Mouse (Mus musculus) brain, embryonic 18.5 days (tissue): ENCODE results near the gene Kif13a.

Experiments
- DNase-seq: peaks from one replicate; pipeline ENCODE4 v3.0.0-alpha.2; 2012; ENCODE audit warnings: low read depth, low spot score

The Kif13a gene

DNA sequence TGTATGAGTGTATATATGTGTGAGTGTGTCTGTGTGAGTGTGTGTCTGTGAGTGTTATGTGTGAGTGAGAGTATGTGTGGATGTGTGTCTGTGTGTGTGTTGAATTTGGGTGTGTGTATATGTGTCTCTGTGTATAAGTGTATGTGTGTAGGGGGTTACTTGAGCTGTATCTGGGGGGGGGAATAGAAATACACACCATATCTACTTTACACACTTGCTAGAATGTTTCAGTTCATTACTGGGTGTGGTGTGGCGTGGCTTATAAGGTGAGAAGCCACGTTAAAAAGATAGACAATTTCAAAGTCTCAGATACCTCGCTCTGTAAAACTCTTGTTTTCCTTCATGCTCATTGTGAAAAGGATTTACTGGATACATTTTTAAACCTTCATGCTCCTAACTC is 152.2 kb downstream of the Kif13a start:
- DNase-seq: no peak

DNA sequence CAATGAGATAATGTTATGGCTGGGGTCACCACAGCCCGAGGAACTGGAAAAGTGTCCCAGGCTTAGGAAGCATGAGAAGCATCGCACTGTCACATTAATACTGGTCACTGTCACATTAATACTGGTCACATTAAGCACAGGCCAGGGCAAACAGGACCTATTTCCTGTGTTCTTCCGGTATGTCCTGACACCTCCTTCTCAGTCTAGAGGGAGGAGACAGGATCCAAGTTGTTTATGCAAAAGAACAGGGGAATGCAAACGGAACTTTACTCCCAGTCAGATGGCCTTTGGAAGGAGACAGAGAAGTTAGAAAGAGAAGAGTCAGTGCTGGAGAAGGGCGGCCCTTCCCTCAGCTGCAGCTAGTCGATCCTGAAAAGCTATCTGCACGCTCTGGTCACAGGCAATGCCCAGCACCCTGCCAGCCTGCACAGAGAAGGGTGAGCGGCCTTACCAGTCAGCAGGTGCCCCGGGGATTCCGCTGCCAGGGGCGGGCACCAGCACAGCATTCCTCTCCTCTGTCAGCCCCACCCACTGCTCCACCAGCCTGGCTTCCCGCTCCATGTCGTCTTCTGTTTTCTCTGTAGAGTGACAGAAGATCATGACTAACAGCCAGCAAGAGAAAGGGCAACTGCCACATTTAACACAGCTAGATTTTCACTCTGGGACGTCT is 152.9 kb downstream of the Kif13a start:
- no peak for DNase-seq

- no peak for DNase-seq
Observed at GRCm38 (mm10) chr13:46774998-46775397, 154.7 kb downstream of the Kif13a start.

- no peak for DNase-seq
Observed at GRCm38 (mm10) chr13:46772581-46772980, 157.1 kb downstream of the Kif13a start.

DNA sequence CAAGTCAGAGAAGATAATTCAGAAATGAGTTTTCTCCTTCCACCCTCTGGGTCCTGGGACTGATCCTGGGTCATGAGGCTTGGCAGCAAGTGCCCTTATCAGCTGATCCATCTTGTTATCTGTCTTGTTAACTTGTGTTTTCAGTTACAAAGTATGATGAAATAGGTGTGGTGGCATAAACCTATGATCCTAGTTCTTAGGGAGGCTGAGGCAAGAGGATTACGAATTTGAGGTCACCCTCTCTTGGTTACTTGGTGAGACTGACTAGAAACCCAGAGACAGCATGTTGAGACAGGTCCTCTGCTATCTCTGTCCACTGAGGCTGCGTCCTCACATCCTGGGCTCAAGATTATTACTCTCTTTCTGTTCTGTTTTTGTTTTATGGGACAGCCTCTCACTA is 164.3 kb downstream of the Kif13a start:
- no peak for DNase-seq

DNA sequence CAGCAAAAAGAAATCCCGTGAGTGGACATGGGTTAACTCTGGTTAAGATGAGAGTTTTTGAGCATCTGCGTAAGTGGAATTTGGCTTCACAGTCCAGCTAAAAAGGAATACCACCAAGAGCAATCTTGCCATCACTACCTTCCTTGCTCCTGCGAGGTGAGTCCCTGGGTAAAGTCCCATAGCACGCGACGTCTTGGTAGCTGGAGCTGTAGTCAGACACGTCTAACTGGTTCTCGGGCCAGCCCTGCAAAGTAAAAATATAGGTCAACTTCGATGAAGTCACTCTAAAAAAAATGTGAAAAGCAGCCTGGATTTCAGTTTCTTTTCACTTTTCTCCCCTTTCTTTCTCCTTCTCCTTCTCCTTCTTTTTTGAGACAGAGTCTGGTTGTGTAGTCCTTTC is 166.5 kb downstream of the Kif13a start:
- DNase-seq: no peak

DNA sequence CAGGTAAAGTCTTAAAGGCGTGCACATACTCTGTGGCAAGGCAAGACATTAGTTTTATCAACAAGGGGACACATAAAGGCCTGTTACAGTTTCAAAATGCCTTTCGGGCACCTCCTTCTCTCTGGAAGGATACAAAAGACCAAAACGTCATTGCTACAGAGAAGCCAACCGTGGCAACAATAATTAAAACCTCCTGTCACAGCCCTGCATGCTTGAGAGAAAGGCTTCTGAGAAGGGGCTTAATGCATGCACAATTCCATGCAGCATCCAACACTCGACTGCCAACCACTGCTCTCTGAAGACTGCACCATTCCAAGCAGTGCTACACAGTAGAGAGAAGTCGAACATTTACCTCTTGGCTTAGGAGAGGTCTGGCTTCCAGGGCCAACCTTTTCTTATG is 168.7 kb downstream of the Kif13a start:
- DNase-seq: no peak

DNA sequence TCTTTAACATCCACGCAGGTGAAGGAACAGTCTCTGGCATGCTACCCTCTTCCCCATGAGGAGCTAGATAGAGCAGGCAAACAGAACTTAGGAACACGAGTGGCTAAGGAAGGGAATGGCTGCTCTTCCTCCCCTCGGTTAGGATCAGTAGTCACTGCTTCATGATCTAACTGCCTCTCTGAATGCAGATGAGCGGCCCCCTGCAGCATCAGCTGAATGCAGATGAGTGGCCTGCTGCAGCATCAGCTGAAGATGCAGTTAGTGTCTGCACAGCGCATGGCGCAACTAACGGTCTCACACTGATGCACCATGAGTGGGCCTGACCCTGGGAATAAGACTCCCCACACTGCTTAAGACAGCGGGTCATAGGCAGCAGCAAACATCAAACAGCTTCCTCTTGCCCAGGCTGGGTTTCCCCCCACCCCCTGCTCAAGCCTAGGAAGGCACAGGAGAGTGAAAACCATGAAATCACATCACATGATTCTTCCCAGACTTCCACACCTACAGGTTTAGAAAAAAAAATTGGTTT is 170.3 kb downstream of the Kif13a start:
- no peak for DNase-seq

DNA sequence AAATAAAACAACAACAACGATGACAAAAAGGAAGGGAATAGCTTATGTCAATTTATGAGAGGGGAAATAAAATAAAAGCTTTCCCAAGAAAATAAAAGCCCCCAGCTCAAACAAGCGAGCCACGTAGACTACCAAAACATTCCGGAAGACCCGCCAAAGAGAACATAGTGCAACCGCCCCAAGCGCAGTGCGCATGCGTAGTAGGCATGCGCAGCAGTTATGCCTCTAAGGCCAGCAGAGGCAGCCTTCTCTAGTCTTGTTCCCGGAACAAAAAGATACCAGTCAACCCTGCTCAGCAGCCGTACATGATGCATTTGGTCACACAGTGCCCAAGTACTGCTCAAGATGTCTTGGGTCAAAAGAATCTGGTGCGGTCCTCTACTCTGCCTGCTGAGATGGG is 171.0 kb downstream of the Kif13a start:
- DNase-seq: no peak

- DNase-seq: no peak
Observed at GRCm38 (mm10) chr13:46757946-46758345, 171.7 kb downstream of the Kif13a start.

GRCm38 (mm10) chr13:46753294-46753693 is 176.4 kb downstream of the Kif13a start:
- DNase-seq: no peak

DNA sequence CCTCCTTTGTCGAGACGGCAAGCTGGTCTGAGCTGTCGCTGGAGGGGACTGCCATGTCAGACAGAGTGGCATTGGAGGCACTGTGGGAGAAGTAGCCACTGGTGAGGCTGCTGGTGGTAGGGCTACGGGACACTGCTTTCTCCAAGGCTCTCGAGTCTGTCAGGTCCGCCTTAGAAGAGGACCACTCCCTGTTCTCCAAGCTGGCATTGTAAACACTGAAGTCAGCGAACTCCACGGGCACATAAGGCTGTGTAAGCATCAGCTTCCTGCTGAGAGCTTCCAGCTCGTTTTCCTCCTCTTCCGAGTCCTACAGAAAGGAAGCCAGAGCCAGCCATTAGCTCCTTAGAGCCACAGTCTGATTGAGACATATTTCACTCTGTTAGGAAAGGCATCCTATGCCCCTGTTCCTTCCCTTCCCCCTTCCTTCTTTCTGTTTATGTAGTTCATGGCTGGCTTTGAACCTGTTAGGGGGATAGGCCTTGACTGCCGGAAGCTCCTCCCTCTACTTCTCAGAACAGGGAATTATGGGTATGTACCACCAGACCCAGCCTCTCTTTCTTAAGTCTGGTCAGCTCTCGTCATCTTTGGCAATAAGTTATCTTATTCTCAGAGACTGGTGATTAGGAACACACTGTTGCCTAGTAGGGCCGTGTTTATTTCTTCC is 177.0 kb downstream of the Kif13a start:
- DNase-seq: no peak

DNA sequence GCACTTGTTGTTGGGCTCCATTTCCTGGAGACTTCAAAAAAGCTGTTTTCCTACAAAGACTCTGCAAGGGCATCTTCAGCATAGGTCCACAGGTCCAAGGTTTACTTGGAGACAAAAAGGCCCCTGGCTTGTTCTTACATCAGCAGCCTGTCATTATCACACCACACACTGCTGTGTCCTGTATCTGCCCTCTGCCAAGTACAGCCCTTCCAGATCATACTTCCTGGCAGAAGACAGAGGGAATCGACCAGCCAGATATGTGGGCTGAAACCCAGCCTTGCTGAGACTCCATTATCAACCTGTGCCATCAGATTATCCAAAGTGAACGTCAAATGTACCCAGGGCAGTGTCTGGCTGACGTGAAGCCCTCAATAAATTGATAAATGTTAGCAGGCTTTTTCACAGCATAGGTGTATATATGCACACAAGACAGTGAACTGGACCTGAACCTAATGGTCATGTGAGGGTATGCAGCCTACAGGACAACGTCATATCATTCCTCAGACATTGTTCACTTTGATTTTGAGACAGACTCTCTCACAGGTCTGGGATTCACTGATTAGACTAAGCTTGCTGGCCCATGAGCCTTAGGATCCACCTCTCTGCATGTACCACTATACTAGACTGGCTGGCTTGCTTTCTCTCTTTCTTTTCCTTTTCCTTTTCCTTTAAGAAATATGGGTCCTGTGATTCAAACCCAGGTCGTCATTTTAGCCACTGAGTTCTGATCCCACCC is 181.4 kb downstream of the Kif13a start:
- DNase-seq: no peak

DNA sequence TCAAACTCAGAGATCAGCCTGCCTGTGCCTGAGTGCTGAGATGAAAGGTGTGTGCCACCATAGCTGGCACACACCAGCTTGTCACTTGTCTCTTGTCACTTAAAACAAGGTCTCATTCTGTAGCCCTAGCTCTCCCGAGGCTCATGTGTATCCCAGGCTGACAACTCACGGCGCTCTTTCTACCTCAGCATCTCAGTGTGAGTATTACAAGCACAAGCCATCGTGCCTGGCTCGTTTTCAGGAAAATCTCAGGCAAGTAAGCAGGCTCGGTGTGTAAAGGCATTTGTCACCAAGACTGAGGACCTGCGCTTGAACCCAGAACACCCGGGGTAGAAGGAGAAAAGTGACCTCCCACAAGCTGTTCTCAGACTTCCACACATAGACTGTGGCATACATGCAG is 185.8 kb downstream of the Kif13a start:
- no peak for DNase-seq

GRCm38 (mm10) chr13:46742367-46742766 is 187.3 kb downstream of the Kif13a start:
- DNase-seq: no peak

- DNase-seq: no peak
Observed at GRCm38 (mm10) chr13:46739426-46739825, 190.2 kb downstream of the Kif13a start.

GRCm38 (mm10) chr13:46737482-46737881 is 192.2 kb downstream of the Kif13a start:
- no peak for DNase-seq

DNA sequence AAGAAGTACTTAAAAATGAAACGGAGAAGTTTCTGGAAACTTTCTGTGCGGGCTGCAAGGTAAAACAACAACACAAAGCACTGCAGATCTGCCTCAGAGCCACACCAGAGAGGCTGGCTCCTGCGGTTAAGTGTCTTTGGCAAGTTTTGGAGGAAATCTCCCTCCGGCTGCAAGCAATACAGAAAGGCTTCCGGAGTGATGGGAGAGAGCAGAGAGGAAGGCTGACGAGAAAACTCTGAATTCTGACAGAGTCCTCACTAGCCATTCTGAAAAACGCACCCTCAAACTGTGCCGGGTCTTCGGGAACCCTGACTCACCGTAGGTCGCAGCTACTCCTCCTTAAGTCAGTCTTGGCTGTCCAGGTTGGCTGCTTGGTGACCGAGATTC is 193.2 kb downstream of the Kif13a start:
- DNase-seq: no peak

GRCm38 (mm10) chr13:46735808-46736478 is 193.7 kb downstream of the Kif13a start:
- DNase-seq: no peak

DNA sequence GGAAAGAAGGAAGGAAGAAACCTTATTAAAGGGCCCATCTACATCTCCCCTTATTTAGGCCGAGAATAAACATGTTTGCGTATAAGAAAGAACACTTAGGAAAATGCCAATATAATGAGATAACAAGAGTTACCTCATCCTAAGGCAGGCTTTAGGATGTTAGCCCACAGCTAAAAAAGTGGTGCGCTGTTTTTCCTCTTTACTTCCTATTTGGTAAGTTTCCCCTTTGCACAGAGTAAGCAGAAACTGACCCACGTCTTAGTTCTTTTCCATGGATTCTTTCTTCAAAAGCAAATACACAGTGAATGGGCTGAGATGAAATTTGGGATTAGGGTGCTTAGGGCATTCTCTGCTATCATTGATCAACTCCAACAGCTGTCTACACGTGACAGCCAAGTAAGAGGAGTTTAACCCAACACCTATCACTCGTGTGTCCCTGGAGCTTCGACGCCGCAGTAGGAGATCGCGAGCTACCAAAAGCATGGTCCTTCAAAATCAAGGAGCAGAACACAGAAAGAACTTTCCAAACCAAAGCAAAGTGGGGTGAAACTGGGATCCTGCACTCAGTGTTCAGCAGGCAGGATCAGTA is 194.4 kb downstream of the Kif13a start:
- no peak for DNase-seq

GRCm38 (mm10) chr13:46729998-46730397 is 199.7 kb downstream of the Kif13a start:
- no peak for DNase-seq

DNA sequence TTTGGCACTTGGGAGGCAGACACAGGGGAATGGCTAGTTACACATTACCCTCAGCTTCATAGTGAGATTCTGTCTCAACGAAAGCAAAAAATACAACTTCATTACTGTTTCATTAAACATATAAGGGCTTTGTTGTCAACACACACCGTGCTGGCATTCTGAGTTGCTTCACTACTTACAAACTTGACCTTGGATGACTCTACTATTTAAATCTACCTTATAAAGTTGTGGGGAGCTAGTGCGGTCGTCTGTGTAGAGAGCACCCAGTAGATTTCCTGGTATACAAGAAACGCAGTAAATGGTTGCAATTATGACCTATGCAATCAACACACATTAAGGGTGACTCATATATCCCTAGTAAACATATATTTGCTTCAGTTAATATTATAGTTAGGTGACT is 201.3 kb downstream of the Kif13a start:
- DNase-seq: no peak
